Mouse (Mus musculus): ENCODE results near the gene Ubl7.

GRCm38 (mm10) chr9:57951993-57952392, 41.2 kb downstream of the Ubl7 start:
- no peak for TF ChIP-seq HCFC1 (IDR thresholded peaks at IDR 0.05; ENCODE audit: borderline replicate concordance, insufficient read depth, low read length)
- no peak for TF ChIP-seq ZC3H11A (IDR thresholded peaks at IDR 0.05; ENCODE audit: borderline replicate concordance, low read depth, low read length)
